Mouse (Mus musculus) liver, postnatal 0 days (tissue): ENCODE results near the gene Tmpo.

Experiments used
- CTCF ChIP-seq: sonication (generic); IDR thresholded peaks from 2 replicates; pipeline ENCODE4 v1.5.1; 2016; ENCODE audit warnings: antibody characterized with exemption, low read depth
- EP300 ChIP-seq: IDR thresholded peaks from 2 replicates; pipeline ENCODE4 v1.6.1; 2016; ENCODE audit warnings: antibody characterized with exemption, low read depth, mild to moderate bottlenecking

GRCm38 (mm10) chr10:91123828-91124822 lies 57.0 kb downstream of the Tmpo start, which contains the start of gene Slc25a3:
- no peak for TF ChIP-seq EP300
- no peak for TF ChIP-seq CTCF
